Mouse (Mus musculus): ENCODE data around the gene BB287469. TPM values are rescaled to one million over a fixed set of nuclear protein-coding genes. Genes with fewer than 3 reads are reported as not detected.

The BB287469 gene
- total and polyA plus RNA-seq, 2 experiments from 2014 or later: not detected

Other genes starting within 250 kb of the BB287469 start
- gene Oog1, start 213.9 kb upstream of the BB287469 start, total RNA-seq (2014; rRNA removed): not detected in 2 replicates
- gene Oog1, start 213.9 kb upstream of the BB287469 start, polyA plus RNA-seq (2015; fragmentation: Nextera tagmentation; extraction: Ambion mirVana): not detected in 2 replicates
- not detected in 2 replicates for gene Gm4027, start 197.7 kb upstream of the BB287469 start, total RNA-seq (2014; rRNA removed)
- not detected in 2 replicates for gene Gm4027, start 197.7 kb upstream of the BB287469 start, polyA plus RNA-seq (2015; fragmentation: Nextera tagmentation; extraction: Ambion mirVana)
- gene Gm16381, start 172.0 kb upstream of the BB287469 start, total RNA-seq (2014; rRNA removed): not detected in 2 replicates
- not detected in 2 replicates for gene Gm16381, start 172.0 kb upstream of the BB287469 start, polyA plus RNA-seq (2015; fragmentation: Nextera tagmentation; extraction: Ambion mirVana)
- gene Gm21319, start 40.8 kb upstream of the BB287469 start, total RNA-seq (2014; rRNA removed): not detected in 2 replicates
- not detected in 2 replicates for gene Gm21319, start 40.8 kb upstream of the BB287469 start, polyA plus RNA-seq (2015; fragmentation: Nextera tagmentation; extraction: Ambion mirVana)
- not detected in 2 replicates for gene Gm21936, start 21.1 kb upstream of the BB287469 start, total RNA-seq (2014; rRNA removed)
- gene Gm21936, start 21.1 kb upstream of the BB287469 start, polyA plus RNA-seq (2015; fragmentation: Nextera tagmentation; extraction: Ambion mirVana): not detected in 2 replicates
- not detected in 2 replicates for gene Gm2001, start 25.8 kb downstream of the BB287469 start, total RNA-seq (2014; rRNA removed)
- gene Gm2001, start 25.8 kb downstream of the BB287469 start, polyA plus RNA-seq (2015; fragmentation: Nextera tagmentation; extraction: Ambion mirVana): not detected in 2 replicates
- not detected in 2 replicates for gene Gm2016, start 57.5 kb downstream of the BB287469 start, total RNA-seq (2014; rRNA removed)
- not detected in 2 replicates for gene Gm2016, start 57.5 kb downstream of the BB287469 start, polyA plus RNA-seq (2015; fragmentation: Nextera tagmentation; extraction: Ambion mirVana)
- gene Gm2022, start 78.8 kb downstream of the BB287469 start, total RNA-seq (2014; rRNA removed): not detected in 2 replicates
- not detected in 2 replicates for gene Gm2022, start 78.8 kb downstream of the BB287469 start, polyA plus RNA-seq (2015; fragmentation: Nextera tagmentation; extraction: Ambion mirVana)
- not detected in 2 replicates for gene Gm2035, start 103.3 kb downstream of the BB287469 start, total RNA-seq (2014; rRNA removed)
- gene Gm2035, start 103.3 kb downstream of the BB287469 start, polyA plus RNA-seq (2015; fragmentation: Nextera tagmentation; extraction: Ambion mirVana): not detected in 2 replicates
- gene Gm2042, start 137.5 kb downstream of the BB287469 start, total RNA-seq (2014; rRNA removed): not detected in 2 replicates
- gene Gm2042, start 137.5 kb downstream of the BB287469 start, polyA plus RNA-seq (2015; fragmentation: Nextera tagmentation; extraction: Ambion mirVana): not detected in 2 replicates
- not detected in 2 replicates for gene Gm2075, start 195.3 kb downstream of the BB287469 start, total RNA-seq (2014; rRNA removed)
- gene Gm2075, start 195.3 kb downstream of the BB287469 start, polyA plus RNA-seq (2015; fragmentation: Nextera tagmentation; extraction: Ambion mirVana): not detected in 2 replicates
- gene Gm6803, start 202.2 kb downstream of the BB287469 start, total RNA-seq (2014; rRNA removed): not detected in 2 replicates
- not detected in 2 replicates for gene Gm6803, start 202.2 kb downstream of the BB287469 start, polyA plus RNA-seq (2015; fragmentation: Nextera tagmentation; extraction: Ambion mirVana)
- gene Gm2056, start 210.4 kb downstream of the BB287469 start, total RNA-seq (2014; rRNA removed): not detected in 2 replicates
- not detected in 2 replicates for gene Gm2056, start 210.4 kb downstream of the BB287469 start, polyA plus RNA-seq (2015; fragmentation: Nextera tagmentation; extraction: Ambion mirVana)

Measured in hindbrain, postnatal 0 days (tissue).